Mouse (Mus musculus) stomach, postnatal 0 days (tissue): ENCODE measurements around the gene Doxl2. TPM values are rescaled to one million over a fixed set of nuclear protein-coding genes. Genes with fewer than 3 reads are reported as not detected.

Experiments used
- ATAC-seq: fragments of 200-750 bp; cut with Nextera tagmentation; 2 replicates; pipeline ENCODE4 v1.8.0; 2017; ENCODE audit not compliant: low FRiP score, low TSS enrichment
- DNase-seq: peaks from one replicate; pipeline ENCODE4 v3.0.0-alpha.2; 2016; ENCODE audit warnings: low spot score
- H3K27ac ChIP-seq: fragments of 300-500 bp; sonication (generic); replicated peaks from 2 replicates; pipeline ENCODE4 v1.5.1; 2014; ENCODE audit warnings: mild to moderate bottlenecking, control low read depth
- H3K27me3 ChIP-seq: fragments of 300-500 bp; sonication (generic); 2 replicates; pipeline ENCODE4 v1.6.1; 2014; ENCODE audit warnings: low read length; ENCODE audit not compliant: control insufficient read depth, insufficient read depth
- H3K36me3 ChIP-seq: fragments of 300-500 bp; sonication (generic); 2 replicates; pipeline ENCODE4 v1.6.1; 2014; ENCODE audit warnings: low read length, mixed read lengths; ENCODE audit not compliant: control insufficient read depth, insufficient read depth
- H3K4me1 ChIP-seq: fragments of 300-500 bp; sonication (generic); replicated peaks from 2 replicates; pipeline ENCODE4 v1.6.1; 2014; ENCODE audit warnings: antibody characterized with exemption; ENCODE audit not compliant: control insufficient read depth, insufficient read depth
- H3K4me2 ChIP-seq: fragments of 300-500 bp; sonication (generic); replicated peaks from 2 replicates; pipeline ENCODE4 v1.6.1; 2014; ENCODE audit warnings: low read depth, mild to moderate bottlenecking, control low read depth, moderate library complexity
- H3K4me3 ChIP-seq: fragments of 300-500 bp; sonication (generic); 2 replicates; pipeline ENCODE4 v1.5.1; 2014; ENCODE audit warnings: low read depth, low read length, control low read depth
- H3K9ac ChIP-seq: fragments of 300-500 bp; sonication (generic); 2 replicates; pipeline ENCODE4 v1.6.1; 2014; ENCODE audit warnings: mild to moderate bottlenecking, low read length, control low read depth, mixed read lengths
- H3K9me3 ChIP-seq: fragments of 300-500 bp; sonication (generic); 2 replicates; pipeline ENCODE4 v1.6.1; 2016; ENCODE audit warnings: low read length; ENCODE audit not compliant: control insufficient read depth
- CTCF ChIP-seq: IDR thresholded peaks from 2 replicates; pipeline ENCODE4 v1.5.1; 2016; ENCODE audit warnings: antibody characterized with exemption, low read depth, mild to moderate bottlenecking, moderate library complexity
- EP300 ChIP-seq: optimal IDR thresholded peaks from 2 replicates; pipeline ENCODE3; 2016; ENCODE audit warnings: antibody characterized with exemption
- WGBS: fragments of 180-500 bp; shearing (Covaris S2); extraction: QIAGEN DNeasy Blood & Tissue Kit; methylation state at CpG from one replicate; pipeline ENCODE4 v1.1.7; 2014; 5-methylcytosine and 5-hydroxymethylcytosine counted together
- polyA plus RNA-seq: library from polyadenylated mRNA; unstranded; fragments of >200 nt; fragmentation: Nextera tagmentation; extraction: Ambion mirVana; gene quantifications from 2 replicates; pipeline ENCODE4 v1.2.1, GENCODE M21; 2015

Doxl2 gene
- not detected in 2 replicates for polyA plus RNA-seq

DNA sequence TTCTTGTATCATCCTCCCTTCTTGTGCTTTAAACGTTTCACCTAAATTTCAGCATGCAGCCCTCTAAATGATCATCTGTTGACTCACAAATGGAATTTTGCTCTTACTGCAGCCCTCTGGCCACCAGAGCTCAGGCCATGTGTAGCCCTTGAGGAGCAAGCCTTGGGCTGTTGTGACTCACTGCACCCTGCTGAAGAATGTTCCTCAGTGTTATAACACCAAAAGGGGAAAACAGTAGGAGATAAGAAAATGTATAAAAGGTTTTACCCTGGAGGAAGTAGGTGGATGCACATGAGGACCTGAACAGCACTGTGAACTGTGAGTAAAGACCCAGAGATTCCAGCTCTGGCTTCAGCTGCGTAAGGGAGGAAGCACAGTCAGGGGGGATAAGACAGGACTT, at the start of gene Doxl2:
Doxl2 (plus strand) TSS at position 301 of the 400 bp plus-strand sequence.
- TF ChIP-seq EP300 (no peak), CTCF (no peak)
- Histone ChIP-seq H3K9me3 (no peaks in the 10 kb centered on the region), H3K4me3 (no peak within 1 kb of the TSS), H3K36me3 (no peaks in the 10 kb centered on the region), H3K4me2 (no peak within 1 kb of the TSS), H3K27me3 (no peaks in the 10 kb centered on the region), H3K27ac (no peak within 1 kb of the TSS), H3K4me1 (no peaks in the 10 kb centered on the region), H3K9ac (no peak within 1 kb of the TSS)
- DNase-seq (no peak), ATAC-seq (no peak)
- 83% methylated on average over 2 of the region's 2 CpGs for WGBS

DNA sequence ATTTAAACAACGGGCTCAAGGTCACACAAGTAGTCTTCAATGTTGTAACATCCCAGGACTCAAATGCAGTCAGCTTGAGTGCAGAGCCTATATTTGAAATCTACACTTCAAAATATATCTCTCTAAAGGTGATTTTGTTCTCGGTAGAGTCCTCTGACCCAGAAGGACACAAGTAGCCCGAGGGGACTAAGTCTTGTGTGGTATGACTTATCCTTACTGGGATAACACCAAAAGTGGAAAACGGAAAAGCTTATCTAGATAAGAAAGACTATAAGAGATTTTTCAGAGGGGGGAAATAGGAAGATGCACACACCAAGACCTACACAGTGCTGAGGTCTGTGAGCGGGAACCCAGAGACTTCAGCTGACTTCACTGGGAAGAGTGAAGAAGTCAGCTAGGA, 45.2 kb upstream of the Doxl2 start, which contains the start of gene 1600015I10Rik:
1600015I10Rik (plus strand) TSS at position 301 of the 400 bp plus-strand sequence.
- H3K27ac ChIP-seq = no peak within 1 kb of the TSS
- 87% methylated on average over 5 of the region's 5 CpGs for WGBS
- TF ChIP-seq EP300 = no peak
- no peak for TF ChIP-seq CTCF
- no peaks in the 10 kb centered on the region for H3K4me1 ChIP-seq
- DNase-seq = no peak
- no peak within 1 kb of the TSS for H3K4me2 ChIP-seq
- no peaks in the 10 kb centered on the region for H3K36me3 ChIP-seq
- ATAC-seq = no peak
- H3K27me3 ChIP-seq = no peaks in the 10 kb centered on the region
- no peak within 1 kb of the TSS for H3K9ac ChIP-seq
- H3K4me3 ChIP-seq = no peak within 1 kb of the TSS
- no peaks in the 10 kb centered on the region for H3K9me3 ChIP-seq

DNA sequence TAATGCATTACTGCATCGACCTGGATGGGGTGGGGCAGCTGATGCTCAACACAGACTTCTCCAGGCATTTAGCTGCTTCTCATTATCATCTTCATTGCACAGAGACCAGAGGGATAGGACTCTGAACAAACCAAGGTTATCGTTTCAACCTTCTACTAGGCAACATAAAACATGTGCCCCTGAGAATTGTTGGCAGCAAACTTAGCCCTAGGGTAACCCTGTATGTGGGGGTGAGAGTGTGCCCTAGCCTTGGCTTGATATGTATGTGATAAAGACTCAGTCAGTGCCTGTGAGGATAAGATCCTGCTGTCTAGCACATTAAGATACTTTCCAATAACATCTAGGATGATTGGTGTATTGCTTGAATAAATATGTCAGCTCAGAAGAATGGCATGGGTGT, 25.2 kb upstream of the Doxl2 start:
- H3K4me1 ChIP-seq = no peaks in the 10 kb centered on the region
- no peak overlapping the region for H3K4me3 ChIP-seq
- no peaks in the 10 kb centered on the region for H3K9me3 ChIP-seq
- 67% methylated on average over 2 of the region's 2 CpGs for WGBS
- TF ChIP-seq CTCF (no peak), EP300 (no peak)
- H3K9ac ChIP-seq = no peak overlapping the region
- no peaks in the 10 kb centered on the region for H3K36me3 ChIP-seq
- H3K27me3 ChIP-seq = no peaks in the 10 kb centered on the region
- H3K4me2 ChIP-seq = no peak overlapping the region
- ATAC-seq (no peak), DNase-seq (no peak)
- H3K27ac ChIP-seq = no peak overlapping the region

DNA sequence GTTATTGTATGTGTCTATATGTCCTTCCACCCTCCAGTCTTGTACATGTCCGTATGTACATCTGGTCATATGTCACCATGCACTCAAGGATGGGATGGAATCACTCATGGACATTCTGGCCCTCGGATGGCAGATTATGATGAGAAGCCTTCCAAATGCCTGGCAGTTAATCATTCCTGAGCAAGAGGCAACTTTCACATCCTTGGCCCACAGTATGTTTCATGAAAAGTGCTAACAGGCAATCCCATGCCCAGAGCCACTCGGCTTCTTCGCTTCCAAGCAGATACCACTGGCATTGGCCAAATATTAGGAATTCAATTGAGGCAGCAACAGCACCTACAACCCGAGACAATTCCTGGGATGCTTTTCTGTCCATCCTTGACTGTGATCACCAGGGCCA, 24.1 kb upstream of the Doxl2 start:
- ATAC-seq = no peak
- Histone ChIP-seq H3K36me3 (no peaks in the 10 kb centered on the region), H3K9ac (no peak overlapping the region), H3K27ac (no peak overlapping the region), H3K4me2 (no peak overlapping the region), H3K4me1 (no peaks in the 10 kb centered on the region), H3K27me3 (no peaks in the 10 kb centered on the region), H3K9me3 (no peaks in the 10 kb centered on the region), H3K4me3 (no peak overlapping the region)
- 84% methylated on average over 5 of the region's 5 CpGs for WGBS
- no peak for TF ChIP-seq EP300
- no peak for TF ChIP-seq CTCF
- no peak for DNase-seq

DNA sequence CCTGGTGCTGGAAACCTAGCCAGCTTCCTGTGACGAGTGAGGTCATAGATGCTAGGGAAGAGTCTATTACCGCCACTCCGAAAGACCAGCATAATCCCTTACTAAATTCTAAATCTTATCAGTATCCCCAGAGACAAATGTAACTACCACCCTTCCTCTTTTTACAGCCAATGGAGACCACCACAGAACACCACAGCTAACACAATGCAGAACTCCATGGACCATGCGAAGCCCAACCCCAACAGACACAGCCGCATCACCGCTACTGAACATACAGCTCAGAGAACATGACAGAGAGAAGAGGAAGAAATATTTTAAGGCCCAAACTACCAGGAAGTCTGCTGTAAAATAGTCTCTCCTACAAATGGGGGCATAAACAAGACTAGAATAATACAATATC, 23.1 kb upstream of the Doxl2 start:
- Histone ChIP-seq H3K9ac (no peak overlapping the region), H3K9me3 (no peaks in the 10 kb centered on the region), H3K4me2 (no peak overlapping the region), H3K4me3 (no peak overlapping the region), H3K36me3 (no peaks in the 10 kb centered on the region), H3K4me1 (no peaks in the 10 kb centered on the region), H3K27me3 (no peaks in the 10 kb centered on the region), H3K27ac (no peak overlapping the region)
- TF ChIP-seq EP300 = no peak
- TF ChIP-seq CTCF = no peak
- DNase-seq (no peak), ATAC-seq (no peak)
- WGBS = 80% methylated on average over 6 of the region's 6 CpGs

DNA sequence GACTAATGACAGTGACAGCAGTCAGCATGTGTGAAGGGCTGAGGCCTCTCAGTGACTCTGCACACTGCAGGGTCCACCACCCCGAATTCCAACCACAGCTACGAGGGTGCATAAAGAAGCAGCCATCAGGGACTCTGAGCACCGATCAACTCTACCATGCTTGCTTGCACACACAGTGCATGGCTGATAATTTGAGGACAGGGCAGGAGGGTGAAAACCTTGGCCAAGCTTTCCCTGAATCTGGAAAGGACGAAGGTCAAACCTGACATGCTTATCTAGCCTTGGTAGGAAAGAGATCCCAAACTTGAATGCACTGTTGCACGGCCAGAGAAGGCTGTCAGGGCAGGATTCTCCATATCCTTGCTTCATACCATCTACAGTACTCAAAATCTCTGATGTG, 21.5 kb upstream of the Doxl2 start:
- H3K9me3 ChIP-seq = no peaks in the 10 kb centered on the region
- DNase-seq (no peak), ATAC-seq (no peak)
- no peaks in the 10 kb centered on the region for H3K27me3 ChIP-seq
- H3K4me2 ChIP-seq = no peak overlapping the region
- no peak overlapping the region for H3K27ac ChIP-seq
- TF ChIP-seq EP300 (no peak), CTCF (no peak)
- WGBS = 81% methylated on average over 5 of the region's 5 CpGs
- no peaks in the 10 kb centered on the region for H3K36me3 ChIP-seq
- no peaks in the 10 kb centered on the region for H3K4me1 ChIP-seq
- no peak overlapping the region for H3K4me3 ChIP-seq
- no peak overlapping the region for H3K9ac ChIP-seq
